Mouse (Mus musculus) lung, embryonic 14.5 days (tissue): ENCODE data around the gene Prkch. TPM values are rescaled to one million over a fixed set of nuclear protein-coding genes. Genes with fewer than 3 reads are reported as not detected.

ENCODE experiments used
- ATAC-seq: fragments of 200-750 bp; cut with Nextera tagmentation; 2 replicates; pipeline ENCODE4 v1.8.0; 2017; ENCODE audit warnings: mild to moderate bottlenecking, moderate TSS enrichment, moderate library complexity; ENCODE audit not compliant: insufficient read depth
- DNase-seq: peaks from one replicate; pipeline ENCODE4 v3.0.0-alpha.2; 2015
- H3K27ac ChIP-seq: fragments of 300-500 bp; sonication (generic); 2 replicates; pipeline ENCODE4 v1.5.1; 2014; ENCODE audit warnings: low read depth, mild to moderate bottlenecking, moderate library complexity
- H3K27me3 ChIP-seq: fragments of 300-500 bp; sonication (generic); 2 replicates; pipeline ENCODE4 v1.6.1; 2014; ENCODE audit warnings: low read length, control low read depth; ENCODE audit not compliant: insufficient read depth
- H3K36me3 ChIP-seq: fragments of 300-500 bp; sonication (generic); 2 replicates; pipeline ENCODE4 v1.6.1; 2014; ENCODE audit warnings: control low read depth; ENCODE audit not compliant: insufficient read depth
- H3K4me1 ChIP-seq: fragments of 300-500 bp; sonication (generic); 2 replicates; pipeline ENCODE4 v1.6.1; 2014; ENCODE audit warnings: antibody characterized with exemption, control low read depth; ENCODE audit not compliant: insufficient read depth
- H3K4me2 ChIP-seq: fragments of 300-500 bp; sonication (generic); 2 replicates; pipeline ENCODE4 v1.6.1; 2014; ENCODE audit warnings: mild to moderate bottlenecking
- H3K4me3 ChIP-seq: fragments of 300-500 bp; sonication (generic); 2 replicates; pipeline ENCODE4 v1.5.1; 2014; ENCODE audit warnings: low read depth, low read length
- H3K9ac ChIP-seq: fragments of 300-500 bp; sonication (generic); 2 replicates; pipeline ENCODE4 v1.6.1; 2014
- H3K9me3 ChIP-seq: fragments of 300-500 bp; sonication (generic); 2 replicates; pipeline ENCODE4 v1.6.1; 2016; ENCODE audit warnings: low read depth, low read length, control low read depth
- CTCF ChIP-seq: IDR thresholded peaks from 2 replicates; pipeline ENCODE4 v1.5.1; 2016; ENCODE audit warnings: antibody characterized with exemption, low read depth
- WGBS: fragments of 180-500 bp; shearing (Covaris S2); extraction: QIAGEN DNeasy Blood & Tissue Kit; methylation state at CpG from one replicate; pipeline ENCODE4 v1.1.7; 2014; 5-methylcytosine and 5-hydroxymethylcytosine counted together
- polyA plus RNA-seq: library from polyadenylated mRNA; unstranded; fragments of >200 nt; fragmentation: Nextera tagmentation; extraction: Ambion mirVana; gene quantifications from 2 replicates; pipeline ENCODE4 v1.2.1, GENCODE M21; 2014

The Prkch gene
- polyA plus RNA-seq, 1 experiment from 2014 or later = 18.0 TPM

DNA sequence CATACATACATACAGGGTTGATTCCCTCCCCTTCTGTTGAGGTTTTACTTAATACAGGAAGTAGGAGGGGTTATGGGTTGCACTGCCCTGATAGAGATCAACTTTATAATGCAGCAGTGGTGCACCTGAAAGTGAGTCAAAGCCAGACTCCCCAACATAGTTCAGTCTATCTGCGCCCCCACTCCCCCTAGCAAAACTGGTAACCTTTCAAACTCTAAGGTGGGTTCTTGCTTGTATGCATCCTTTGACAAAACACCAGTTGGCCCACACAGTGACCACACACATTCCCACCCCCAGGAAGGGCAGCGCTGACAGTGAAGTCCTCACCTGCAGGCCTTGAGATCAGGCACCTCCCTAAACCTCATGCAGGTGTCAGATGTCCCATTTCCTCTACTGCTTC is 135.9 kb downstream of the Prkch start:
- 96% methylated on average over 2 of the region's 2 CpGs for WGBS
- TF ChIP-seq CTCF = no peak
- H3K36me3 ChIP-seq = no peaks in the 10 kb centered on the region
- H3K9me3 ChIP-seq = no peaks in the 10 kb centered on the region
- no peak overlapping the region for H3K27ac ChIP-seq
- H3K4me2 ChIP-seq = no peak overlapping the region
- DNase-seq (no peak), ATAC-seq (no peak)
- no peaks in the 10 kb centered on the region for H3K4me1 ChIP-seq
- no peaks in the 10 kb centered on the region for H3K27me3 ChIP-seq
- H3K9ac ChIP-seq = no peak overlapping the region
- H3K4me3 ChIP-seq = no peak overlapping the region

DNA sequence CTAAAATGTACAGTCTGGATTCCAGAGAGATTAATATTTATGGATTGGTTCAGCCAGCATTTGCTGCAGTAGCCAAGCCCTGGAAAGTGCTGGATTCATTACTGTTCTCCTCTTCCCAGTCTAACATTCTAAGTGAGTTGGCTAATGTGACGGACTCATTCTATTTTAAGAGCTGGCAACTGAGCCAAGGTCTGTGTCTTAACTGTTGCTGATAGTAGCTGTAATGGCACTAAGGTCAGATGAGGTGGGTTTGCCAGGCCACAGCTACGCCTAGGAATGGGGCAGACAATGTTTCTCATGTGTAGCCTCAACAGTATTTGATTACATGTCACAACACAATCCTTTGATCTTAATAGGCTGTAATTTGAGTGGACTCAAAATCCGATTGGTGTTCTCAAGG is 137.5 kb downstream of the Prkch start:
- DNase-seq (no peak), ATAC-seq (no peak)
- no peak overlapping the region for H3K9ac ChIP-seq
- no peaks in the 10 kb centered on the region for H3K36me3 ChIP-seq
- 61% methylated on average over 3 of the region's 3 CpGs for WGBS
- no peak for TF ChIP-seq CTCF
- no peak overlapping the region for H3K27ac ChIP-seq
- no peaks in the 10 kb centered on the region for H3K27me3 ChIP-seq
- no peaks in the 10 kb centered on the region for H3K9me3 ChIP-seq
- no peak overlapping the region for H3K4me3 ChIP-seq
- H3K4me2 ChIP-seq = no peak overlapping the region
- H3K4me1 ChIP-seq = no peaks in the 10 kb centered on the region

GRCm38 (mm10) chr12:73723067-73723466 is 138.5 kb downstream of the Prkch start:
- Histone ChIP-seq H3K9me3 (no peaks in the 10 kb centered on the region), H3K27ac (no peak overlapping the region), H3K4me1 (no peaks in the 10 kb centered on the region), H3K4me2 (no peak overlapping the region), H3K4me3 (no peak overlapping the region), H3K9ac (no peak overlapping the region), H3K36me3 (no peaks in the 10 kb centered on the region), H3K27me3 (no peaks in the 10 kb centered on the region)
- WGBS = 80% methylated on average over 4 of the region's 4 CpGs
- DNase-seq (no peak), ATAC-seq (no peak)
- no peak for TF ChIP-seq CTCF

- Histone ChIP-seq H3K36me3 (no peaks in the 10 kb centered on the region), H3K27ac (no peak overlapping the region), H3K9ac (no peak overlapping the region), H3K27me3 (no peaks in the 10 kb centered on the region), H3K4me1 (no peaks in the 10 kb centered on the region), H3K9me3 (no peaks in the 10 kb centered on the region), H3K4me2 (no peak overlapping the region), H3K4me3 (no peak overlapping the region)
- 94% methylated on average over 10 of the region's 10 CpGs for WGBS
- ATAC-seq (no peak), DNase-seq (no peak)
- TF ChIP-seq CTCF = no peak
Observed at GRCm38 (mm10) chr12:73723887-73724286, 139.3 kb downstream of the Prkch start.

DNA sequence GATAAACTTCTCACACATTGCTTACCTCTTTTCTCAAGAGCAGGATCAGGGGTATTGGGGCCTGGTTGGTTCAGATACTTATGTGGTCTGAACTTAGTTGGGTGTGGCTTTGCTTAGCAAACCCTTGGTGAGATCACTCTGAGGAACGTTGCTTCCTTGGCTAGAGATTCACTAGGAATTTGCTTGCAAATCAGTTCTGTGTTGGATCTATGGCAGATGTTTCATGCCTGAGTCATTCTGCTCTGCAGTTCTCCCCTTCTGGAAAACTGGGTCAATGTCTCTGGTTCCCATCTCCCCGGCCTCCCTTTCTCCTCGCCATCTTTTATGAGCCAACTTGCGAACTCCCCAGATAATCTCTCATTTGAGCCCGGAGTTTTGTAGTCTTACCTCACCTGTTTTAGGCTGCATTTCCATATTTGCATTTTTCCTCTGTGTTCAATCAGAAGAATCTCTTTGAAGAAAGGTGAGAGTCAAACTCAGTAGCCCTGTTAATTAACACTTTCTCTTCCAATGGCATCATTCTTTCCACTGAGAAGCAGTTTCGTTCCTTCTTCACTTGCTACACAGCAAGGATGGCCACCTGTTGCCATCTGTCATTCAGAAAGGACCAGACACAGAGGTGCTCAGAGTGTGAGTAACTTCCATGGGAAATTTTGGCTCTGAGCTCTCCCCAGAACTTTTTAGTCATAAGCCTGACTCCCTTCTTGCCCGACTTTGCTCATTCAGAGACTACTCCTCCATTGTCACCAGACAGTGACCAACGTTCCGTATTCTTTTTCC is 141.4 kb downstream of the Prkch start:
- no peaks in the 10 kb centered on the region for H3K36me3 ChIP-seq
- no peak overlapping the region for H3K4me2 ChIP-seq
- H3K27me3 ChIP-seq = no peaks in the 10 kb centered on the region
- no peak overlapping the region for H3K9ac ChIP-seq
- H3K4me1 ChIP-seq = no peaks in the 10 kb centered on the region
- H3K9me3 ChIP-seq = no peaks in the 10 kb centered on the region
- no peak for TF ChIP-seq CTCF
- DNase-seq (no peak), ATAC-seq (no peak)
- H3K27ac ChIP-seq = no peak overlapping the region
- WGBS = 81% methylated on average over 9 of the region's 9 CpGs
- no peak overlapping the region for H3K4me3 ChIP-seq

DNA sequence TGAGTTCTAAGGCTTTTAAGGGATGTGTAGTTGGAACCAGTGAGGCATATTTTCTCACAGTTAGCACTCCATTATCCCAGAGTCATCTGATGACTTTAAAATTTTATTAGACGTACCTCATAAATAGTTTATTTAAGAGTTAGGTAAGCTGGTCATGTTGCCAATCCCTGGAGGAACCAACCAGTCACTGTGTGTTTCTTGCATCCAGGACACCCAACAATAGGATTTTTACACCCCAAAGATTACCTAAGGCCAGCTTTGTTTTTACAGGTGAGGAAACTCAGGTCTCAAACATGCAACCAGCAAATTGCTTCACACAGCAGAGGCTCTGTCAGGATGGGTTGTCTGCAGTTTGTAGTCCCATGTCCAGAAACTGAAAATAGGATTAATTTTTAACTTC is 142.4 kb downstream of the Prkch start:
- no peaks in the 10 kb centered on the region for H3K4me1 ChIP-seq
- H3K36me3 ChIP-seq = no peaks in the 10 kb centered on the region
- H3K9ac ChIP-seq = no peak overlapping the region
- no peak for ATAC-seq
- no peak for TF ChIP-seq CTCF
- no peak for DNase-seq
- 85% methylated on average over 1 of the region's 1 CpGs for WGBS
- H3K4me3 ChIP-seq = no peak overlapping the region
- no peak overlapping the region for H3K4me2 ChIP-seq
- no peaks in the 10 kb centered on the region for H3K27me3 ChIP-seq
- no peaks in the 10 kb centered on the region for H3K9me3 ChIP-seq
- no peak overlapping the region for H3K27ac ChIP-seq

DNA sequence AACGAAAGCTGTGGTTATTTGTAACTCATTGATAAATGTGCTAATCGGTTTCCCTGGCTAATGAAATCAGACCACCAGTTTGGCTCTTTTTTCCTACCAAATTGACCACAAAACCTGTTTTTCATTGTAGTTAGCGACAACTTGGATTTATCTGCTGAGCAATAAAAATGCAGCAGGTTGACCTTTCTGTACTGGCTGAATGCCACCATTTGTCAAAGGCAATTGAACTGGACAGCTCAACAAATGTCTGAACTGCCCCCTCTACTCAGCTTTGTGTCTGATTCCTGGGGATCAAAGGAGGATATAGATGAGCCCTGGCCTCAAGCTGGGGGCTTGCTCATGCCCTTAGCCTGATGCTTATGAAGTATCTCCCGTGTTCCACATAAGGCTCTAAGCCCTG is 146.0 kb downstream of the Prkch start:
- DNase-seq = no peak
- Histone ChIP-seq H3K36me3 (no peaks in the 10 kb centered on the region), H3K4me2 (no peak overlapping the region), H3K4me3 (no peak overlapping the region), H3K9me3 (no peaks in the 10 kb centered on the region), H3K27ac (no peak overlapping the region), H3K4me1 (no peaks in the 10 kb centered on the region), H3K27me3 (no peaks in the 10 kb centered on the region), H3K9ac (no peak overlapping the region)
- WGBS = 56% methylated on average over 4 of the region's 4 CpGs
- no peak for TF ChIP-seq CTCF
- no peak for ATAC-seq

- Histone ChIP-seq H3K27me3 (no peaks in the 10 kb centered on the region), H3K4me1 (no peaks in the 10 kb centered on the region), H3K9me3 (no peaks in the 10 kb centered on the region), H3K4me3 (no peak overlapping the region), H3K9ac (no peak overlapping the region), H3K27ac (no peak overlapping the region), H3K36me3 (no peaks in the 10 kb centered on the region), H3K4me2 (no peak overlapping the region)
- ATAC-seq (no peak), DNase-seq (no peak)
- no peak for TF ChIP-seq CTCF
- WGBS = 80% methylated on average over 5 of the region's 5 CpGs
Observed at GRCm38 (mm10) chr12:73731093-73731492, 146.5 kb downstream of the Prkch start.
